Mouse (Mus musculus) embryonic facial prominence, embryonic 10.5 days (tissue): ENCODE measurements around the gene Impdh2. TPM values are rescaled to one million over a fixed set of nuclear protein-coding genes. Genes with fewer than 3 reads are reported as not detected.

ENCODE experiments used
- DNase-seq: peaks from one replicate; pipeline ENCODE4 v3.0.0-alpha.2; 2017; ENCODE audit warnings: low spot score
- H3K27ac ChIP-seq: fragments of 300-500 bp; sonication (generic); replicated peaks from 2 replicates; pipeline ENCODE4 v1.5.1; 2016; ENCODE audit warnings: mild to moderate bottlenecking
- H3K27me3 ChIP-seq: fragments of 300-500 bp; sonication (generic); replicated peaks from 2 replicates; pipeline ENCODE4 v1.6.1; 2016; ENCODE audit warnings: low read depth, mild to moderate bottlenecking; ENCODE audit not compliant: poor library complexity, severe bottlenecking
- H3K36me3 ChIP-seq: fragments of 300-500 bp; sonication (generic); replicated peaks from 2 replicates; pipeline ENCODE4 v1.6.1; 2016; ENCODE audit warnings: mild to moderate bottlenecking, moderate library complexity
- H3K4me1 ChIP-seq: fragments of 300-500 bp; sonication (generic); 2 replicates; pipeline ENCODE4 v1.6.1; 2016
- H3K4me3 ChIP-seq: fragments of 300-500 bp; sonication (generic); 2 replicates; pipeline ENCODE4 v1.5.1; 2016; ENCODE audit warnings: mild to moderate bottlenecking, moderate library complexity
- H3K9me3 ChIP-seq: fragments of 300-500 bp; sonication (generic); 2 replicates; pipeline ENCODE4 v1.6.1; 2016; ENCODE audit warnings: mild to moderate bottlenecking
- WGBS: fragments of 180-500 bp; shearing (Covaris S2); methylation state at CpG from one replicate; pipeline ENCODE4 v1.1.7; 2016; 5-methylcytosine and 5-hydroxymethylcytosine counted together
- polyA plus RNA-seq: library from polyadenylated mRNA; unstranded; fragments of >200 nt; fragmentation: Nextera tagmentation; extraction: Ambion mirVana; gene quantifications from 2 replicates; pipeline ENCODE4 v1.2.1, GENCODE M21; 2016

The Impdh2 gene
- polyA plus RNA-seq, 1 experiment from 2014 or later: 235 TPM

DNA sequence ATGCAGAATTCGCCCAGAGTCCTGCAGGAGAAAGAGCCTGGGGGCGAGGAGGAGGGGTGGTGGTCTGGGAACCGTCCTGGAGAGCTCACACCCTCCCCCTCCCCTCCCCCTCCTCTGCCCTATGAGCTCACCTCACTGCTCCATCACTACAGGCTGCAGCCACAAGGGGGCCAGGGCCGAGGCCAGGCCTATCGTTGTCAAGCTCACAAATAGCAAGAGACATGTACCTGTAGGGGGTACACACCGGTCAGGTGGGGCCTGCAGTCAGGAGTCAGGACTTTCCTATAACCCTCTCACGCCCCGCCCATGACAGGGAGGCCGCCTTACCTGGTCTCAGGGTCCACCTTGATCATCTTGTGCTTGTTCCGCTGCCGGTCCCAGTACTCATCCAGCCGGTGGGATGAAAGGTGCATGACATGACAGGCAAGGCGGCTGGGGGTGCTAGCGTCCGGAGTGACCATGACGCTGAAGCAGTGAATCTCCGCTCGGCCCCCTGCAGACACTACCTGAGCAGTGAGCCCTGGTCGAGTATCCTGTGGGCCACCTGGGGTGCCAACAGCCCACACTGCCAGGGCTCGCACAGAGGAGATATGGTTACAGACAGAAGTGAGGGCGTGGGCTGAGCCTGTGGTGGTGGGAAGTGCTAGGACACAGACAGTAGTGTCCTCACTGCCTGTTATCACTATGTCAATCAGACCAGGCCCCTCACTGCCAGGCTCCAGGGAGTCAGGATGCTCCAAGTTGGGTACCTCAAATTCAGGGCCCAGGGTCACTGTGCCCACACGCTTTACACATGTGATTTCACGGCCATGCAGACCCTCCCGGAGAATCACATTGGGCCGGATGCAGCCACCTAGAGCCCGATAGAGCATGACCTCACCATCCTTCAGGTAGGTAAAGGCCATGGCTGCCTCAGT, 13.9 kb downstream of the Impdh2 start:
- WGBS: 50% methylated on average over 26 of the region's 26 CpGs
- peaks cover 67% of the 10 kb centered on the region for H3K36me3 ChIP-seq
- H3K27ac ChIP-seq: no peak overlapping the region
- peak; percentile 85 for DNase-seq
- H3K27me3 ChIP-seq: no peaks in the 10 kb centered on the region
- peak overlapping the region; percentile 71; the same call in 1 of the 2 replicates for H3K4me3 ChIP-seq
- no peaks in the 10 kb centered on the region for H3K9me3 ChIP-seq
- peaks cover 72% of the 10 kb centered on the region for H3K4me1 ChIP-seq

DNA sequence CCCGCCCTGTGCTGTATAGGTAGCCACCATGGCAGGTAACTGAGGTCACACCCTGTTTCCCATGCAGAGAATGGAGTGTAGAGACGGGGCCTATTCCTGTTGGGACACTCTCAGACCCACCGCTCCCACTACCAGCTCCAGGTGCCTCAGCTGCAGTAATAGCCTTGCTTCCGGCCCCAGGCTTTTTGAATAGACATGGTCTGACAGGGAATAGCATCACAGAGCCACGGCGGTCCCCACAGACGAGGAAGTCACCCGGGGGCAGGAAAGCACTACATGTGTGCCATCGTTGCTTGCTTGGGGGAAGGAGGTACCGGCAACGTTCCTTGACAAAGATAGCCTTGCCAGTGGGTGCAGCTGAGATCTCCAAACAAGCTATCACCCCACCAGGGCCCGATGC, 14.8 kb downstream of the Impdh2 start:
- Histone ChIP-seq H3K4me1 (peaks cover 73% of the 10 kb centered on the region), H3K27ac (no peak overlapping the region), H3K9me3 (no peaks in the 10 kb centered on the region), H3K27me3 (no peaks in the 10 kb centered on the region), H3K4me3 (peak overlapping the region; percentile 71; the same call in 1 of the 2 replicates), H3K36me3 (peaks cover 67% of the 10 kb centered on the region)
- WGBS: 88% methylated on average over 12 of the region's 12 CpGs
- peak; percentile 8 for DNase-seq

- peaks cover 66% of the 10 kb centered on the region for H3K4me1 ChIP-seq
- DNase-seq: no peak
- no peaks in the 10 kb centered on the region for H3K27me3 ChIP-seq
- H3K4me3 ChIP-seq: peak overlapping the region; percentile 71; the same call in 1 of the 2 replicates
- 91% methylated on average over 37 of the region's 37 CpGs for WGBS
- H3K36me3 ChIP-seq: peaks cover 67% of the 10 kb centered on the region
- H3K27ac ChIP-seq: no peak overlapping the region
- H3K9me3 ChIP-seq: no peaks in the 10 kb centered on the region
These were observed 15.5 kb downstream of the Impdh2 start for GRCm38 (mm10) chr9:108575321-108576297.

DNA sequence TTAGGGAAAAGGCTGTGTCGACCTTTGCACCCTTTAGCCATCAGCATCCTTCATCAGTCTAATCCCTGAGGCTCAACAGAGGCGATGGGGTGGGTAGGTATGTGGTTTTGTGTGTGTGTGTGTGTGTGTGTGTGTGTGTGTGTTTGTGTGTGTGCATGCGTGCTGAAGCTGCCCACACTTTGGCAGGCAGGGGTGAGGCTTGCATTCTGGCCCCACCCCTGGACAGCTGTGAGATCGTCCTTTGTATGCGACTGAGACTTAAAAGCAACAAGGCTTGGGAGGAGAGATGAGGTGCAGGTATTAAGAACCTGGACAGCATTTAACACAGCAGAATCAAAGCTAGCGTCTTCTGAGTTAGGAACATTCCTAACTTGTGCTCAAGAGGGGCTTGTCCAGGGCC, 16.9 kb downstream of the Impdh2 start:
- Histone ChIP-seq H3K36me3 (peaks cover 63% of the 10 kb centered on the region), H3K4me1 (peaks cover 61% of the 10 kb centered on the region), H3K27ac (peak overlapping the region; percentile 98), H3K4me3 (peak overlapping the region; percentile 71), H3K9me3 (no peaks in the 10 kb centered on the region), H3K27me3 (no peaks in the 10 kb centered on the region)
- 70% methylated on average over 6 of the region's 6 CpGs for WGBS
- DNase-seq: no peak

DNA sequence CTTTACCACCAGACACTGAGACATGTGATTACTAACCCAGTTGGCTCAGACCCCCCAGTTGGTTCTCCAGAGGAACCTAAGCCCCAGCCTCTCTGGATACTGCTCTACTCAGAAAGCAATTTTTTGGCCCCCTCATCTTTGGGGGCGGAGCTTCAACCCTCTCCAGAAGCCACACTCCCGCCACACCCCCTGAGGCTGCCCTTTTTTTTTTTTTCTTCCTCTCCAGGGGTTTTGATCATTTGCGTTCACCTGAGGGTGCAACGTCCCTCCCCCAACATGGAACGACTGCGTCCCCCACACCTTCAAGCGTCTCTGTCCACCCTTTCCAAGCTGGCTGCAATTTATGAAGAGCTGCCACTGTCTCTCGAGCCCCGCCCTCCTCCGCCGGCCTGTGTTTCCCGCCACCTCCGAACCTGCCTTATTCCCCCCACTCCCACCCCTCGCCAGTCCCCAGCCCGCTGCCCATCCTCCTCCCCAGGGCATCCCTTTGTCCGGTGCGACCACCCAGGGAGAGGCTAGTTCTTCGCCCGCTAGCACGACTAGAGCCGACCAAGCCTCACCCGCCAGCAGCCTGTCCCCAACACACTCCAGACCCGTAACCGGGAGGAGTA, 18.0 kb downstream of the Impdh2 start:
- Histone ChIP-seq H3K9me3 (no peaks in the 10 kb centered on the region), H3K4me1 (peaks cover 59% of the 10 kb centered on the region), H3K27ac (peak overlapping the region; percentile 98), H3K36me3 (peaks cover 56% of the 10 kb centered on the region), H3K4me3 (peak overlapping the region; percentile 71), H3K27me3 (no peaks in the 10 kb centered on the region)
- no peak for DNase-seq
- WGBS: under 1% methylated on average over 24 of the region's 24 CpGs

GRCm38 (mm10) chr9:108578545-108579343, 18.7 kb downstream of the Impdh2 start, which contains the start of gene Wdr6:
Wdr6 (minus strand) TSS chr9:108578739.
- Histone ChIP-seq H3K4me1 (peaks cover 53% of the 10 kb centered on the region), H3K36me3 (peaks cover 49% of the 10 kb centered on the region), H3K27ac (peak within 1 kb of the TSS; percentile 98), H3K27me3 (no peaks in the 10 kb centered on the region), H3K9me3 (no peaks in the 10 kb centered on the region), H3K4me3 (peak within 1 kb of the TSS; percentile 71)
- WGBS: 5% methylated on average over 51 of the region's 51 CpGs
- peak; percentile 99 for DNase-seq

GRCm38 (mm10) chr9:108579344-108579690, 19.2 kb downstream of the Impdh2 start:
- peak overlapping the region; percentile 71 for H3K4me3 ChIP-seq
- H3K36me3 ChIP-seq: peaks cover 43% of the 10 kb centered on the region
- H3K27ac ChIP-seq: peak overlapping the region; percentile 98
- H3K27me3 ChIP-seq: no peaks in the 10 kb centered on the region
- H3K9me3 ChIP-seq: no peaks in the 10 kb centered on the region
- peaks cover 48% of the 10 kb centered on the region for H3K4me1 ChIP-seq
- WGBS: 67% methylated on average over 5 of the region's 5 CpGs
- DNase-seq: no peak

DNA sequence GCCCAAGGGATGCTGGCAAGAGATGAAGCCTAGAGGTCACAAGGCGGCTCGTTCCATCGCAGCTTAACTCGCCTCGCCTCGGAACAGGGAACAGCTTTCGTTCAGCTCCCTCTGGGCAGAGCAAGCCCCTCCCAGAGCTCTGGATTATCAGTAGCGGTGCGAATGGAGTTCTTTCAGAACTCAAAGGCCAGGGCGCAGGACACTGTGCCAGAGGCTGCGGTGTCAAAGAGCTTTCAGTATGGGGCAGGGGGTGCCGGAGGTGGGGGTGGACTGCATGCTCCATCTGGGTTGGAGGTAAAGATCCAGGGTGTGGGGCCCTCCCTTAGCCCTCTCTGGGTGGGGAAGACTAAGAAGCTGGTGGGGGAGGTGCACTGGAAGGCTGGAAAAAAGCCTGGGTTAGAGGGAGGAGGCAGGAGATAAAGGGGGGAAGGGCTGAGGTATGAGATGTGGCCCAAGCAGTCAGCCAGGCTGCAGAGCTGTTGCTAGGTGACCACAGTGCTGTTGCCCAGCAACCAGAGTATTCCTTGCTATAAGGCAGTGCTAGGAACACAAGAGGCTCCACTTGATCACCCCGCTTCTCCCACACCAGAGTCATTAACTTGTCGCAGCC, 27.6 kb downstream of the Impdh2 start:
- peaks cover 40% of the 10 kb centered on the region for H3K4me1 ChIP-seq
- H3K27ac ChIP-seq: peak overlapping the region; percentile 92
- H3K36me3 ChIP-seq: no peaks in the 10 kb centered on the region
- 1% methylated on average over 14 of the region's 14 CpGs for WGBS
- H3K9me3 ChIP-seq: no peaks in the 10 kb centered on the region
- peak overlapping the region; percentile 53 for H3K4me3 ChIP-seq
- DNase-seq: peak; percentile 91
- H3K27me3 ChIP-seq: no peaks in the 10 kb centered on the region

DNA sequence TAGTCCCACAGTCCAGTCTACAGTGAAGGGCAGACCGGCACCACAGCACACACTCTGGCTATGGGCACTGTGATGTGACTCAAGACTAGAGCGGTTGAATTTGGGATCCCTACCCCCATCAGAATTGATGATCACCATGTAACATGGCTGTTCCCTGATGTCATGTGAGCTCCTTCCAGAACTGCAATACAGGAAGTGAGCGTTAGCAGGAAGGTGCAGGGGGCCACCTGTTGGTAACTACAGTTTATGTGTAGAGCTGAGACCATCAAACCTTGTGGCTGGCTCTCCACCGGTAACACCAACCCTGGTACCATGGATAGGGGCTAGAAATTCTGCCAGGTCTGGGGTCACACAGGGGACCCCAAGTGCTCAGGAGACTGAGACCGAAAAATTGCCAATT, 29.1 kb downstream of the Impdh2 start:
- WGBS: 76% methylated on average over 5 of the region's 5 CpGs
- peak overlapping the region; percentile 92 for H3K27ac ChIP-seq
- peak; percentile 31 for DNase-seq
- H3K4me3 ChIP-seq: no peak overlapping the region
- peaks cover 40% of the 10 kb centered on the region for H3K4me1 ChIP-seq
- no peaks in the 10 kb centered on the region for H3K9me3 ChIP-seq
- H3K27me3 ChIP-seq: no peaks in the 10 kb centered on the region
- no peaks in the 10 kb centered on the region; the same call in 1 of the 2 replicates for H3K36me3 ChIP-seq

GRCm38 (mm10) chr9:108591462-108591861, 31.4 kb downstream of the Impdh2 start:
- H3K4me3 ChIP-seq: no peak overlapping the region
- no peaks in the 10 kb centered on the region; the same call in 1 of the 2 replicates for H3K36me3 ChIP-seq
- no peak for DNase-seq
- H3K27me3 ChIP-seq: no peaks in the 10 kb centered on the region
- no peaks in the 10 kb centered on the region for H3K9me3 ChIP-seq
- H3K27ac ChIP-seq: no peak overlapping the region
- WGBS: 89% methylated on average over 4 of the region's 4 CpGs
- peaks cover 39% of the 10 kb centered on the region for H3K4me1 ChIP-seq

GRCm38 (mm10) chr9:108594354-108594753, 34.3 kb downstream of the Impdh2 start:
- Histone ChIP-seq H3K36me3 (no peaks in the 10 kb centered on the region; the same call in 1 of the 2 replicates), H3K27me3 (peaks cover 3% of the 10 kb centered on the region; the same call in 1 of the 2 replicates), H3K27ac (no peak overlapping the region), H3K4me3 (no peak overlapping the region), H3K9me3 (no peaks in the 10 kb centered on the region), H3K4me1 (peaks cover 26% of the 10 kb centered on the region)
- DNase-seq: no peak
- WGBS: 88% methylated on average over 3 of the region's 3 CpGs
